Mouse (Mus musculus): ENCODE data around the gene Rc3h2.

Gene Rc3h2

DNA sequence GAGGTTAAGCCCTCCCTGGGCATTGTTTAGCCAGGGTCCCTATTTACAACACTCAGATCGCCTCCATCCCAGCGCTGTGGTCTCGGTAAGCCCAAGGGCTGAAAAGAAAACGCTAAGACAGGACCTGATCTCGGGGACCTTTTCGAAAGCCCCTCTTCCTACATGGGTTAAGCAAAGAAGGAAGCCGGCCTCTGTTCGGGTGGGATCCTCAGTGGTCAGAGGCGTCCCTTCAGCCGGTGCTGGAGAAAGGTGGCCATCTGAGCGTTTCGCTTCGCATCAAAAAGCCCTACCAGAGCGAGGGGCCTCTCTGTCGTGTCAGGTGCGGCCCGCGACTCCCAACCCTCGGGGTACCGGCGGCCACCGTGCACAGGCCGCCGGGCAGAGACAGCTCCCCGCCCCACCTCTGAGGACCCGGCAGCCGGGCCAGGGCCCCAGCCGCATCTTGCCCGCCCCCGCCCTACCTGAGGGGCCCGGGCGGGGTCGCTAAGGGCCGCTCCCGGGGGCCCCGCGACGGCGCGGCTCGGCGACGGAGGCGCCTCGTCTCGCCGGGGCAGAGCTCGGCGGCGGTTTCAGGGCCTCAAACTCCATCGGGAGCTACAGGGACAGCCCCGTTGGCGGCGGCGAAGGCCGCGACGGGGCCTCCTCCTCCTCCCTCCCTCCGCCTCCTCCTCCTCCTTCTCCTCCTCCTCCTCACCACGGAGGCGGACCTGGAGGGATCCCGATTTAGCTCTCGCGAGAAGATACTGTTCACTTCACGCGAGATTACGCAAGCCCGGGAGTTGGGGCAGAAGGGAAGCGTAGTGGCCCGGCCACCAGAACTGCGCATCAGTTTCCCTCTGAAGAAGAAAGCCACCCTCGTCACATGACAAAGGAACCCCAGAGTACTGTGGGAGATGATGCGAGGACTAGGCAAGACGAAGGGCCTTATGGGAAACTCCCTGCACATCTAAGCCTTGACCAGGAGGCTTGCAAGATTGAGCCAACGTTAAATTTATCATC, at the start of gene Rc3h2:
TSS of gene Rc3h2 (minus strand) at position 598 of the 999 bp plus-strand sequence.
- peak; percentile 93 to 96 for DNase-seq

GRCm38 (mm10) chr2:37466266-37466665, 43.6 kb upstream of the Rc3h2 start:
- no peak for DNase-seq

DNA sequence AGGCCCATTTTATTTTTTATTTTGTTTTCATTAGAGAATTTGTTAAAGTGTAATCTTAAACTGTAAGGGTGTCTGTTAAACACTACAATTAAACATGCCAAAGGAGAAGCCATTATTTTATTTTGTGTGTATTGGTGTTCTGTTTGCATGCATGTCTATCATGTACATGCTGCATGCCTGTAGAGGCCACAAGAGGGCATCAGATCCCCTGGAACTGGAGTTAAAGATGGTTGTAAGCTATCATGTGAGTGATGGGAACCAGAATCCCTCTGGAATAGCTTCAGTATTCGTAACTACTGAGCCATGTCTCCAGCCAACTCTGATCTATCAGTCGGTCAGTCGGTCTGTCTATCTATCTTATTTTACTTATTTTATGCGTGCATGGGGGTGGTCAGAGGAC, 38.0 kb upstream of the Rc3h2 start:
- DNase-seq: no peak

- DNase-seq: no peak
Observed at GRCm38 (mm10) chr2:37452376-37452760, 29.7 kb upstream of the Rc3h2 start.

GRCm38 (mm10) chr2:37451667-37452375, 29.1 kb upstream of the Rc3h2 start:
- DNase-seq: peak; percentile 94 to 97

DNA sequence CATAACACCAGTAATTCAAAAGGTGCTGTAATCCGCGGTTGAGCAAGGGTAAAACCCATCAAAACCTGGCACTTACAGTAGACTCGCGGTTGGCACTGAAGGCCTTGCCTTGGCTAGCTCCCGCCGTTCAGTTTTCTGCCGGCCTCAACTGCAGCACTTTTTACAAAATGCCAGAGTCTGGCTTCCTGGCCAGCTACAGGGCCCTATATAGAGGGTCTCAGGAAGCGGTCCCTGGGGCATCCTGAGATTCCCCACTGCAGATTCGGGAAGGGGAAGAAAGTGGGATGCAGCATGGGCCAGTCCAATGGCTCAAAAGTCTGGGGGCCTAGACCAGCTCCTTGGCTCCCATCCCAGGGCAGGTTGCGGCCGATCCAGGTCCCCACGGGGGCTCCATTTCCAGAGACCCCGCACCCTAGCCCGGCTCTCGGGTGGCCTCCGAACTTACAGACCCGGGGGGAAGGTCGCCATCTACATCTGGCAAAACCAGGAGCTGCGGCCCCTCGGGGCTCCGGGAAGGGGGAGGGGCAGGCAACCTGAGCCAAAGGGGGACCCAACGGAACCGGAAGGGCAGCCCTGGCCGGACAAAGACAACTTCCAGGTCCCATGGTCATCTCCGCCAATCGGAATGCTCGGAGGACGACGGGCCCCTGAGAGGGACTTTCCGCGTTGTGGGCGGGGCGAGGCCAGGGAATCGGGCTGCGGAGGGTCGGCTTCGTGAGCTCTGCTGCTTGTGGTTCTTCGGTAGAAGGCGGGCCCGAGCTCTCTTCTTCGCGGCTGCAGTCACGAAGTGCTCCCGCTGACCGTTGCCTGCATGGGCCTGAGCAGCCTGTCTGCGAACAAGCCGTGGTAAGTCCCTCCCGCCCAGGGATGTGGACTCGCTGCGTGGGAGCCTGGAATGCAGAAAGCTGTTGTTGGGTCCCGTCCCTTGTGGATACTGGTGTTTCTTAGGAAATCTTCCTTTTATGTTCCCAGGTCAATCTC, 20.2 kb upstream of the Rc3h2 start, which contains the start of the genes Zbtb26, Zbtb6 and Rabgap1:
TSS of gene Zbtb26 (minus strand) at position 525 of the 981 bp plus-strand sequence.
TSS of gene Zbtb6 (minus strand) at position 561 of the 981 bp plus-strand sequence.
TSS of gene Rabgap1 (plus strand) at position 669 of the 981 bp plus-strand sequence.
- peak; percentile 97 to 98 for DNase-seq

GRCm38 (mm10) chr2:37431609-37432008, 8.9 kb upstream of the Rc3h2 start:
- no peak for DNase-seq

DNA sequence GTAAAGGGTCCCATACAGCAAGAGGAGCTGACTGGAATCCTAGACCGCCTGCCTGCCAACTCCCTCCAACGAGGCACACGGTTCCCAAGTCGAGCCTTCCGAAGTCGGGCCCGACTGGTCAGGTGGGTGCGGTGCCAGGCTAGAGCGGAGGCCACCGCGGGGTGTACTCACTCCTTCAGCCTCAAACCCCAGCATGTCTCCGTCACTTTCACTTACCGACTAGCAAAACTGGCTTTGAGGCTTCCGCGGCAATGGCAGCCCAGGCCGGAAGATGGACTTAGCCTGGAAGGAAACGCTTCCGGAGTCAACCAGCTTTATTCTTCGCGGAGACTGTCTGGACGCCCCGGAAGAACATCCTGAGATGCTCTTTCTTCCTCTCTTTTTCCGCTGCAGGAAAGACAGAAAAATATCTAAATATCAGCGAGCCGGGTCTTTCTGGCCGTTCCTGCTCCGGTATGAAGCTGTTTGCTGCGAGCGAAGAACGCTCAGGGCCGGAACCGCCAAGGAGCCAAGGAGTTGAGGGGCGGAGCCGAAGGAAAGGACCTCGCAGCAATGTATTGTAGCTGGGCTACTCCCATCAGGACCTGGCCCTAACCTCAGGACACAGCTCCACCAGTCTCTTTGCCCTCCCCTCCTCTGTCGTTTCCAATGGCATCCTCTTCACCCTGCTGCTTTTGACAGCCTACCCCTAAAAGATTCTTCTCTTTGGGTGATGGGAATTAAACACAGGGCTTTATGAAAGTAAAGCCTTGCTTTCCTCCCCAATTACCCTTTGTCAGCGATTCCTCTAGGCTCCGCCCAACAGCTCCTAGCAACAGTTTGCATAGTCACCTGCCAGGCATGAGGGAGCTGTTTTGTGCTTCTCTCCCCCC, 8.1 kb upstream of the Rc3h2 start:
- peak; percentile 82 to 90 for DNase-seq

GRCm38 (mm10) chr2:37423671-37424070, 968 bp upstream of the Rc3h2 start:
- no peak for DNase-seq

DNA sequence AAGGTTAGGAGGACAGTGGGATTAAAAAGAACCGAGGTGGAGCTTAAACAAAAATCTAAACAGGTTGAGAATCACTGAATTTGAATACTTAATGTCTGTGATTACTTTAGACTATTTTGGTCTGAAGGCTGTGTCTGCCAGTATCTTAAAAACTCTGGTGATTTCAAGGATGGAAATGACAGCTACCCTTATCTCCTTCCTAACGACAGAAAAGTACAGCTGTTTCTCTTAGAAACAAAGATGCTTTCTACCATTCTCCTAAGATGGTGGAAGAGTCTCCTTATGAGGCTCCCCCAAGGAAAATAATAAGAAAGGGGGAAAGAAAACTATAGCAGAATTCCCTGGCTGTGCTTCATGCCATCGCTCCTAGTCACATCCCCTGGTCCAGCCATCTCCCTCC, 800 bp downstream of the Rc3h2 start:
- DNase-seq: no peak

DNA sequence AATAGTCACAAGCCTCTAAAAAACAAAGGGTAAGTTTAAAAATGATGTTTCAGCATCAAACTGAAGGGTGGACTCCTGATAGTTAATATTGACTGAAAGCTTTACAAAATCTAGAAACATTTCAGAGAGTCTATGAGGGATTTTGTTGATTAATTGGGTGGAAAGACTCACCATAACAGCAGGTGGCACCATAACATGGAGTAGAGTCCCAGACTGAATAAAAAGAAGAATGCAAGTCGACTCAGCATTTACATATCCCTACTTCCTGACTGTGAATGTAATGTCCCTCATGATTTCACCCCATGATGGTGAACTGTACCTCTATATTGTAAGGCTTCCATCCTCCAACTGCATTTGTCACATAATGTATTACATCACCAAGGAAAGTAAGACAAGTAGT, 27.2 kb downstream of the Rc3h2 start:
- no peak for DNase-seq

- DNase-seq: no peak
Observed at GRCm38 (mm10) chr2:37382921-37383320, 39.8 kb downstream of the Rc3h2 start.

- DNase-seq: peak; percentile 63 to 71
Observed at GRCm38 (mm10) chr2:37380189-37380588, 42.5 kb downstream of the Rc3h2 start.

DNA sequence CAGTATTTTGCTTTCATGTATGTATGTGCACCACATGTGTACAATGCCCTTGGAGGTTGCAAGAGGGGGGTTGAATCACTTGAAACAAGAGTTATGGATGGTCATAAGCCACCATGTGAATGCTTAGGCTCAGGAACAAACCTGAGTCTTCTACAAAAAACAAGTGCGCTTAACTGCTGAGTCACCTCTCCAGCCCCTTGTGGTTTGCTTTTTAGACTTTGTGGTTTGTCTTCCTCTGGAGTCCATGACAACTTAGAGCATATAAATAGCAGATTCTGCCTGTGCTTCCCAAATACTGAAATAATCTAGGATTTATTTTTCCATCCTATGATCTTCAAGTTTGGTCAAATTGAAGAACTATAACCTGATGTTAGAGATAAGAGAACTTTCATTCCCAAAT, 46.7 kb downstream of the Rc3h2 start:
- DNase-seq: no peak

DNA sequence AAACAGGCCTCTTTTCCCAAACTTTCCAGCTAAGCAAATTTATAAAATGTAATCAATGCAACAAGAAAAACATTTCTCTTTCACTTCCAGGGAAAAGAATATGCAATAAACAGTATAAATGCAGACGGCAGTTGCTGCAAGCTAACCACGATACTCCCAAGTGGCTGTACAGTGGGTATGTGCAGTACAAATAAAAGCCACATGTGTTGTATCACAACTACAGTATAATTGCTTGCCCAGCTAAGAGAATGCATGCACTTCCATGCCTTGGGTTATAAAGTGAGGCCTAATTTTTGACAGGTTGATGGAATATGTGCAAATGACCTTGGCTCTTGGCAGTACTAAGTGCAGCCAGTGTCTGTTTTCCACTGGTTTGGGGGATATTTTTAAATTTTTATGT, 52.1 kb downstream of the Rc3h2 start:
- DNase-seq: no peak

GRCm38 (mm10) chr2:37359908-37360307, 62.8 kb downstream of the Rc3h2 start:
- peak in 1 of 2 experiments; percentile 5 for DNase-seq

GRCm38 (mm10) chr2:37358633-37359540, 63.8 kb downstream of the Rc3h2 start, which contains the start of gene Pdcl:
Pdcl (minus strand) TSS chr2:37359332.
- DNase-seq: peak; percentile 92 to 95

GRCm38 (mm10) chr2:37355571-37355970, 67.1 kb downstream of the Rc3h2 start:
- DNase-seq: no peak

DNA sequence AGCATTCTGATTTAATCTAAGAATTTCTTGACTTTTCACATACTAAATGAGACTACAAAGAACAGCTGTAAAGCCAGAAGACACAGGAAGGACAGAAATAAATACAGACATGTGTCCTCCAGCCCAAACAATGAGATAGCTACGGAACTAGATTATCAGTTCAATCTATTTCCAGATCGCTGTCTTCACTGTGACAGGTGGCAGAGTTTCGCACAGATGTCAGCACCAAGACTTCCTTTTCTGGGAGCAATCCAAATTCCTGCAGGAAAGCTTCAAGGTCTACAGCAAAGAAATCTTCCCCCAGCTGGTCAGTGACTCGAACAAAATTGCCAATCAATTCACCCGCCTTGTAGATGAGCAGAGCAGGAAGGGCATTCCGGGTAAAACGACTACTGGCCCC, 71.0 kb downstream of the Rc3h2 start:
- no peak for DNase-seq
